Mouse (Mus musculus) forebrain, embryonic 16.5 days (tissue): ENCODE measurements around the gene Aldh1l1. TPM values are rescaled to one million over a fixed set of nuclear protein-coding genes. Genes with fewer than 3 reads are reported as not detected.
"Not testable (repeated sequence)": the region's sequence is repeated elsewhere in the genome, so short reads cannot be mapped to it uniquely, and the experiment has no call there.

Source experiments
- ATAC-seq: fragments of 200-750 bp; cut with Nextera tagmentation; 2 replicates; pipeline ENCODE4 v1.8.0; 2017; ENCODE audit warnings: mild to moderate bottlenecking, moderate library complexity
- H3K27ac ChIP-seq: fragments of 300-500 bp; sonication (generic); 2 replicates; pipeline ENCODE4 v1.5.1; 2014; ENCODE audit warnings: low read length, control low read depth
- H3K27me3 ChIP-seq: fragments of 300-500 bp; sonication (generic); replicated peaks from 2 replicates; pipeline ENCODE4 v1.6.1; 2014; ENCODE audit warnings: low read length; ENCODE audit not compliant: control insufficient read depth, insufficient read depth
- H3K36me3 ChIP-seq: fragments of 300-500 bp; sonication (generic); 2 replicates; pipeline ENCODE4 v1.6.1; 2014; ENCODE audit not compliant: control insufficient read depth, insufficient read depth
- H3K4me1 ChIP-seq: fragments of 300-500 bp; sonication (generic); replicated peaks from 2 replicates; pipeline ENCODE4 v1.6.1; 2014; ENCODE audit warnings: low read length; ENCODE audit not compliant: control insufficient read depth, insufficient read depth
- H3K4me2 ChIP-seq: fragments of 300-500 bp; sonication (generic); 2 replicates; pipeline ENCODE4 v1.6.1; 2014; ENCODE audit warnings: mild to moderate bottlenecking, low read length, control low read depth
- H3K4me3 ChIP-seq: fragments of 300-500 bp; sonication (generic); replicated peaks from 2 replicates; pipeline ENCODE4 v1.5.1; 2014; ENCODE audit warnings: mild to moderate bottlenecking, low read length, control low read depth
- H3K9ac ChIP-seq: fragments of 300-500 bp; sonication (generic); replicated peaks from 2 replicates; pipeline ENCODE4 v1.6.1; 2014; ENCODE audit warnings: low read depth, low read length, control low read depth
- H3K9me3 ChIP-seq: fragments of 300-500 bp; sonication (generic); 2 replicates; pipeline ENCODE4 v1.6.1; 2016; ENCODE audit warnings: low read length; ENCODE audit not compliant: control insufficient read depth
- WGBS: fragments of 180-500 bp; shearing (Covaris S2); extraction: QIAGEN DNeasy Blood & Tissue Kit; methylation state at CpG from one replicate; pipeline ENCODE4 v1.1.7; 2014; 5-methylcytosine and 5-hydroxymethylcytosine counted together
- polyA plus RNA-seq: library from polyadenylated mRNA; unstranded; fragments of >200 nt; fragmentation: Nextera tagmentation; extraction: Ambion mirVana; gene quantifications from 2 replicates; pipeline ENCODE4 v1.2.1, GENCODE M21; 2015

Aldh1l1 gene
- polyA plus RNA-seq, 1 experiment from 2014 or later: 33.3 TPM

- not testable (repeated sequence) for H3K9ac ChIP-seq, ATAC-seq, H3K9me3 ChIP-seq, H3K27me3 ChIP-seq, H3K4me3 ChIP-seq, H3K4me2 ChIP-seq, H3K4me1 ChIP-seq, H3K27ac ChIP-seq, H3K36me3 ChIP-seq
- 69% methylated on average over 3 of the region's 3 CpGs for WGBS
Measured at GRCm38 (mm10) chr6:90632526-90632925, 146.3 kb downstream of the Aldh1l1 start.

- ATAC-seq: no peak
- Histone ChIP-seq H3K36me3 (no peaks in the 10 kb centered on the region), H3K9ac (no peak overlapping the region), H3K27ac (no peak overlapping the region), H3K4me1 (no peaks in the 10 kb centered on the region), H3K9me3 (no peaks in the 10 kb centered on the region), H3K4me2 (no peak overlapping the region), H3K4me3 (no peak overlapping the region), H3K27me3 (no peaks in the 10 kb centered on the region)
- 51% methylated on average over 4 of the region's 4 CpGs for WGBS
Measured at GRCm38 (mm10) chr6:90635081-90635480, 148.9 kb downstream of the Aldh1l1 start.

- Histone ChIP-seq H3K36me3 (no peaks in the 10 kb centered on the region), H3K27me3 (no peaks in the 10 kb centered on the region), H3K4me1 (no peaks in the 10 kb centered on the region), H3K4me3 (no peak overlapping the region), H3K4me2 (no peak overlapping the region), H3K27ac (no peak overlapping the region), H3K9me3 (no peaks in the 10 kb centered on the region), H3K9ac (no peak overlapping the region)
- no peak for ATAC-seq
- 76% methylated on average over 3 of the region's 3 CpGs for WGBS
Measured at GRCm38 (mm10) chr6:90635611-90636010, 149.4 kb downstream of the Aldh1l1 start.

- no peak overlapping the region for H3K9ac ChIP-seq
- H3K4me1 ChIP-seq: no peaks in the 10 kb centered on the region; the same call in 1 of the 2 replicates
- no peaks in the 10 kb centered on the region for H3K9me3 ChIP-seq
- no peaks in the 10 kb centered on the region for H3K27me3 ChIP-seq
- 93% methylated on average over 3 of the region's 3 CpGs for WGBS
- H3K27ac ChIP-seq: no peak overlapping the region
- H3K4me2 ChIP-seq: no peak overlapping the region
- no peaks in the 10 kb centered on the region for H3K36me3 ChIP-seq
- no peak for ATAC-seq
- H3K4me3 ChIP-seq: no peak overlapping the region
Measured at GRCm38 (mm10) chr6:90643057-90643456, 156.8 kb downstream of the Aldh1l1 start.

- H3K4me3 ChIP-seq: no peak overlapping the region
- H3K4me1 ChIP-seq: no peaks in the 10 kb centered on the region; the same call in 1 of the 2 replicates
- H3K36me3 ChIP-seq: no peaks in the 10 kb centered on the region
- H3K27ac ChIP-seq: no peak overlapping the region
- no peaks in the 10 kb centered on the region for H3K9me3 ChIP-seq
- H3K9ac ChIP-seq: no peak overlapping the region
- no peak overlapping the region for H3K4me2 ChIP-seq
- H3K27me3 ChIP-seq: no peaks in the 10 kb centered on the region
- no peak for ATAC-seq
- WGBS: 57% methylated on average over 4 of the region's 4 CpGs
Measured at GRCm38 (mm10) chr6:90644965-90645364, 158.7 kb downstream of the Aldh1l1 start.

- no peak overlapping the region for H3K4me2 ChIP-seq
- H3K4me3 ChIP-seq: no peak overlapping the region
- H3K9me3 ChIP-seq: no peaks in the 10 kb centered on the region
- no peak for ATAC-seq
- no peaks in the 10 kb centered on the region; the same call in 1 of the 2 replicates for H3K4me1 ChIP-seq
- 89% methylated on average over 6 of the region's 6 CpGs for WGBS
- no peak overlapping the region for H3K9ac ChIP-seq
- H3K27ac ChIP-seq: no peak overlapping the region
- H3K36me3 ChIP-seq: no peaks in the 10 kb centered on the region
- H3K27me3 ChIP-seq: no peaks in the 10 kb centered on the region
Measured at GRCm38 (mm10) chr6:90648391-90648790, 162.2 kb downstream of the Aldh1l1 start.

- H3K4me2 ChIP-seq: no peak overlapping the region
- H3K9me3 ChIP-seq: no peaks in the 10 kb centered on the region
- no peak for ATAC-seq
- H3K9ac ChIP-seq: no peak overlapping the region
- no peaks in the 10 kb centered on the region for H3K27me3 ChIP-seq
- H3K27ac ChIP-seq: no peak overlapping the region
- H3K4me1 ChIP-seq: no peaks in the 10 kb centered on the region; the same call in 1 of the 2 replicates
- 72% methylated on average over 4 of the region's 4 CpGs for WGBS
- no peaks in the 10 kb centered on the region for H3K36me3 ChIP-seq
- no peak overlapping the region for H3K4me3 ChIP-seq
Measured at GRCm38 (mm10) chr6:90649279-90649678, 163.1 kb downstream of the Aldh1l1 start.

Other genes starting within 250 kb of the Aldh1l1 start
- gene Vmn1r54, start 240.1 kb upstream of the Aldh1l1 start, polyA plus RNA-seq: not detected in 2 replicates
- not detected in 2 replicates for gene BC048671, start 185.2 kb upstream of the Aldh1l1 start, polyA plus RNA-seq
- not detected in 2 replicates for gene Chst13, start 161.2 kb upstream of the Aldh1l1 start, polyA plus RNA-seq
- gene Uroc1, start 153.1 kb upstream of the Aldh1l1 start, polyA plus RNA-seq: not detected in 2 replicates
- 10.1 and 10.4 TPM in 2 replicates for gene Zxdc, start 116.9 kb upstream of the Aldh1l1 start, polyA plus RNA-seq
- 4.4 and 5.4 TPM in 2 replicates for gene Cfap100, start 57.6 kb upstream of the Aldh1l1 start, polyA plus RNA-seq
- gene Klf15, start 23.9 kb upstream of the Aldh1l1 start, polyA plus RNA-seq: 11.6 and 14.3 TPM in 2 replicates
- gene Slc41a3, start 118.3 kb downstream of the Aldh1l1 start, polyA plus RNA-seq: 2.4 and 3.3 TPM in 2 replicates